Mouse (Mus musculus) cerebellum, adult 2 months (tissue): Measurements from ENCODE around the gene Sbpl. TPM values are rescaled to one million over a fixed set of nuclear protein-coding genes. Genes with fewer than 3 reads are reported as not detected.

Experiments
- DNase-seq, 2 experiments: peaks; one replicate each; pipeline ENCODE4 v3.0.0; 2021
- H3K27ac ChIP-seq: fragments of 200-500 bp; 2 replicates; pipeline ENCODE4 v1.5.1; 2012; ENCODE audit warnings: low read length, control low read depth, inconsistent platforms; ENCODE audit not compliant: insufficient read depth
- H3K27me3 ChIP-seq: fragments of 200-500 bp; 2 replicates; pipeline ENCODE4 v1.6.1; 2012; ENCODE audit warnings: inconsistent platforms, mild to moderate bottlenecking, low read length, moderate library complexity; ENCODE audit not compliant: control insufficient read depth, insufficient read depth
- H3K4me1 ChIP-seq: fragments of 200-500 bp; 2 replicates; pipeline ENCODE4 v1.6.1; 2011; ENCODE audit warnings: low read length; ENCODE audit not compliant: control insufficient read depth, insufficient read depth
- H3K4me3 ChIP-seq: fragments of 200-500 bp; replicated peaks from 2 replicates; pipeline ENCODE3; 2011; ENCODE audit warnings: mild to moderate bottlenecking, low read depth, low read length, control low read depth; ENCODE audit not compliant: insufficient read depth
- CTCF ChIP-seq: fragments of 200-500 bp; IDR thresholded peaks from 2 replicates; pipeline ENCODE4 v1.5.1; 2011; ENCODE audit warnings: low read depth, mild to moderate bottlenecking, control low read depth, low read length, moderate library complexity, borderline replicate concordance; ENCODE audit not compliant: insufficient read depth
- POLR2A ChIP-seq: fragments of 200-500 bp; IDR thresholded peaks from 2 replicates; pipeline ENCODE4 v1.6.1; 2011; ENCODE audit warnings: low read length, control low read depth, borderline replicate concordance; ENCODE audit not compliant: insufficient read depth
- WGBS: fragments of 180-500 bp; shearing (Covaris S2); methylation state at CpG from one replicate; pipeline ENCODE4 v1.1.7; 2018; 5-methylcytosine and 5-hydroxymethylcytosine counted together
- polyA plus RNA-seq: library from polyadenylated mRNA; depleted of rRNA; stranded (reverse); fragments of >200 nt; gene quantifications from 2 replicates; pipeline ENCODE4 v1.2.3, GENCODE M21; 2012; rRNA removed

The Sbpl gene
- not detected in 2 replicates for polyA plus RNA-seq

- no peak for DNase-seq
- H3K27ac ChIP-seq, result no peak within 1 kb of the TSS
- WGBS, result 59% methylated on average over 5 of the region's 5 CpGs
- H3K4me3 ChIP-seq, result no peak within 1 kb of the TSS
- H3K4me1 ChIP-seq, result no peaks in the 10 kb centered on the region
- no peaks in the 10 kb centered on the region for H3K27me3 ChIP-seq
- TF ChIP-seq CTCF (no peak), POLR2A (no peak)
Measured at GRCm38 (mm10) chr17:23955174-23955573, at the start of gene Sbpl. TSS of gene Sbpl (minus strand) at chr17:23955274.

GRCm38 (mm10) chr17:24004071-24004665 lies 49.1 kb upstream of the Sbpl start:
- Histone ChIP-seq H3K4me3 (no peak overlapping the region), H3K4me1 (no peaks in the 10 kb centered on the region), H3K27ac (no peak overlapping the region), H3K27me3 (no peaks in the 10 kb centered on the region)
- DNase-seq, result peak; percentile 55 to 69
- no peak for TF ChIP-seq CTCF
- TF ChIP-seq POLR2A, result no peak
- WGBS, result 43% methylated on average over 14 of the region's 14 CpGs

- H3K27ac ChIP-seq, result no peak overlapping the region
- H3K4me1 ChIP-seq, result no peaks in the 10 kb centered on the region
- H3K27me3 ChIP-seq, result no peaks in the 10 kb centered on the region
- H3K4me3 ChIP-seq, result no peak overlapping the region
- DNase-seq, result peak in 1 of 2 experiments; percentile 17
- WGBS, result 24% methylated on average over 5 of the region's 5 CpGs
- no peak for TF ChIP-seq POLR2A
- no peak for TF ChIP-seq CTCF
Measured at GRCm38 (mm10) chr17:24000404-24000803, 45.3 kb upstream of the Sbpl start.

- no peaks in the 10 kb centered on the region for H3K27me3 ChIP-seq
- DNase-seq, result peak in 1 of 2 experiments; percentile 55
- no peak for TF ChIP-seq POLR2A
- no peak for TF ChIP-seq CTCF
- H3K27ac ChIP-seq, result no peak overlapping the region
- H3K4me1 ChIP-seq, result no peaks in the 10 kb centered on the region
- no peak overlapping the region for H3K4me3 ChIP-seq
- WGBS, result 56% methylated on average over 6 of the region's 6 CpGs
Measured at GRCm38 (mm10) chr17:23998383-23998782, 43.3 kb upstream of the Sbpl start.

- Histone ChIP-seq H3K27me3 (no peaks in the 10 kb centered on the region), H3K27ac (no peak within 1 kb of the TSS), H3K4me1 (no peaks in the 10 kb centered on the region), H3K4me3 (no peak within 1 kb of the TSS)
- WGBS, result 78% methylated on average over 2 of the region's 2 CpGs
- TF ChIP-seq CTCF (no peak), POLR2A (no peak)
- DNase-seq, result no peak
Measured at GRCm38 (mm10) chr17:23997901-23998300, 42.8 kb upstream of the Sbpl start, which contains the start of gene Prss22. TSS of gene Prss22 (minus strand) at chr17:23998100.

GRCm38 (mm10) chr17:23995421-23995820 lies 40.3 kb upstream of the Sbpl start:
- Histone ChIP-seq H3K27ac (no peak overlapping the region), H3K4me1 (no peaks in the 10 kb centered on the region), H3K4me3 (no peak overlapping the region), H3K27me3 (no peaks in the 10 kb centered on the region)
- no peak for DNase-seq
- TF ChIP-seq CTCF (no peak), POLR2A (no peak)
- 37% methylated on average over 1 of the region's 1 CpGs for WGBS

GRCm38 (mm10) chr17:23994667-23995066 lies 39.6 kb upstream of the Sbpl start:
- Histone ChIP-seq H3K4me1 (no peaks in the 10 kb centered on the region), H3K27ac (no peak overlapping the region), H3K27me3 (no peaks in the 10 kb centered on the region), H3K4me3 (no peak overlapping the region)
- WGBS, result 85% methylated on average over 7 of the region's 7 CpGs
- DNase-seq, result no peak
- TF ChIP-seq POLR2A (no peak), CTCF (no peak)

- Histone ChIP-seq H3K4me1 (no peaks in the 10 kb centered on the region), H3K27ac (no peak overlapping the region), H3K27me3 (no peaks in the 10 kb centered on the region), H3K4me3 (peak overlapping the region; percentile 17)
- TF ChIP-seq CTCF, result peak; percentile 50; the same call in 1 of the 2 replicates
- TF ChIP-seq POLR2A, result no peak
- DNase-seq, result peak; percentile 83 to 87
- WGBS, result 9% methylated on average over 31 of the region's 31 CpGs
Measured at GRCm38 (mm10) chr17:23993559-23994428, 38.7 kb upstream of the Sbpl start.
